Mouse (Mus musculus) CD8-positive naive resting alpha-beta T cell, adult 2 months (primary cell): ENCODE data around the gene Ufsp1.

ENCODE experiments used
- DNase-seq, 2 experiments: peaks; one replicate each; pipeline ENCODE4 v3.0.0; 2022; ENCODE audit warnings: low read depth in 2 of 2, low spot score in 2 of 2

Ufsp1 gene

DNA sequence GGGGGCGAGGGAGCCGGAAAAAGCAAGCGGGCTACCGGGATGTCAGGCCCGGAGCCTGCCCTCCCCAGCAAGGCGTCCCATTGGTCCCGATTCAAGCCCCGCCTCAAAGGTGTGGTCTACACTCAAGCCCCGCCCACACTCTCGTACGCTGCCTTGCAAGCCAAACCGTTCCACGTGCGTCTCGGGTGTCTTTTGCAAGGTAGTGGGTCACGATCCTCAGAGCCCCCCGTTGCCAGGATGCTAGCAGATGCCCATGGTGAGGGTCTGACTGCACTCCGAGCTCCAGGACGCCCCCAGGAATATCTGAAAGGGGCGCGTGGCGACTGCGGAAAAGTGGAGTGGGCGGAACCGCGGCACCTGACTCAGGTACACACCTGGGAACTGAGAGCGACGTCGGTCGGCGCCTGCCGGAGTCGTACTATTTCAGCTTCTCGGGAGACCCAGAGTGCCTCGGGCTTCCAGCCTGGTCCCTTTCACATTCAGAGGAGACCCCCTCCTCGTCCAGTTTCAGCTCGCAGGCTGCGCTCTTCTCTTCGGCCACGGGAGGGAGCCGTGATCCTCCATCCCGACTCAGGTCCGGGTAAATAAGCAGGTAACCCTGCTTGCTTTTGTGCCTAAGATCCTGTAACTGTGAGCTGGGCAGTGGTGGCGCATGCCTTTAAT is 39.2 kb downstream of the Ufsp1 start, which contains the start of gene Slc12a9:
Gene Slc12a9 (minus strand): TSS at position 86 of the 663 bp plus-strand sequence.
- DNase-seq, result peak; percentile 83 to 94

DNA sequence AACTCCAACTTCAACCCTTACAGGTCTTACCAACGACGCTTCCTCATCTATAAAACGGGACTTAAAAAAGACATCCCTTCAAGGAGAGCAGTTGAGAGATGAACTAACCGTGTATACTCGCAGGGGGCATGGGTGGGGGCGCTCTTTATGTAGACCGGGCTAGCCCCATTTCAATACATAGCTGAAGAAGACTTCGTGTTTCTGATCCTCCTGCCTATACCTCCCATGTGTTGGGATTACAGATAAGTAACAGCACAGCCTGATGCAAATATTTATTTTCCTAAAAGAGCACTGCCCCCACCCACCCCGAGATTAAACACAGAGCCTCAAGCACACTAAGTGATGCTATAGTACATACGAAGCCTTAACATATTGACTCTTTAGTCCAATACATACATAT is 39.9 kb downstream of the Ufsp1 start:
- DNase-seq, result no peak

DNA sequence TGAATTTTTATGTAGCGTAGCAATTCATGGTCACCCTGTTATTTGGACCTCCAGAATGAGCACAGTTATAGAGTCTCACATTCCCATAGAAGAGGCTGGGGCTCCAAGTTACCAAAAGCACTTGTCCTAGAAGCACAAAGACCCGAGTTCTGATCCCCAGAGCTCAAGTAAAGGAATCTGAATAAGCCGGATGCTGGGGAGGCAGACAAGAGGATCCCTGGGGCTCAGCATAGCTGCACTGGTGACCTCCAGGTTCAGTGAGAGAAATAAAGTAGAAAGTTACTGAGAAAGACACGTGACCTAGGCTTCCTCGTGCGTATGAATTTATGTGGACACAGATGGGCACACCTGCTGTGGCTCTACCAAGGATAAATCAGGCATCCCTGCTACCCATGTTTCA is 40.6 kb downstream of the Ufsp1 start:
- no peak for DNase-seq

DNA sequence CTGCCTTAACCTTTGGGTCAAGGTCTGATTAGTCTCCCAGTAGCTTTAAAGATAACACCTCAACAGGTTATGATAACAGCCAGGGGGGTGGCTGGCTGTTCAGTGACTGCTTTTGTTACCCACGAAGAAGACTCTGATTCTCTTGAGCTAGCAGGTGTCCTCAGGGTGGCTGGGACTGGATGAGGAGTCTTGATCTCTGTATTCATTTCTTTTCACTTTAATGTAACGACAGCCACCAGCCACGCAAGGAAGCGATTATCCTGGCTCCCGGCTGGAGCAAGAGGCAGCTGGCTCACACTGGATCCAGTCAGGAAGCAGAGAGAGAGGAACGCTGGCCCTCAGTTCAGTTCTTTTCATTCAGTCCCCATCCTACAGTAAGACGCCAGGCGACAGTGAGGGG is 42.8 kb downstream of the Ufsp1 start:
- no peak for DNase-seq

DNA sequence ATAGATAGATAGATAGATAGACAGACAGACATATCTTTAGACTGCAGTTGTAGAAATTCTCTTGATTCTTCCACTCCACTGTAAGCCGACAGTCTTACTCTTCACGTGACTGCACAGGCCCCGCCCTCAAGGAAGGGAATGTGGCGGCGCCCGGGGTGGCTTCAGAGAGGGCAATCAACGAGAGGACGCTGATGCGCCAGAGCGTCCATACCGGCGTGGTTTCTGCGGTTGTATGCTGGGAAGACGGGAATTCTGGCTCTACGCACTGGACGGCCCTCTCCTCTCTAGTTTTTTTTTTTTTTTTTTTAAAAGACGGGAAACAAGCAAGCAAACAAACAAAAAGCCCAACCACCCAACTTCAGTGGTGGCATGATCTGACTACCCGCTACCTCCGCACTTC is 43.8 kb downstream of the Ufsp1 start:
- DNase-seq, result peak in 1 of 2 experiments; percentile 39

DNA sequence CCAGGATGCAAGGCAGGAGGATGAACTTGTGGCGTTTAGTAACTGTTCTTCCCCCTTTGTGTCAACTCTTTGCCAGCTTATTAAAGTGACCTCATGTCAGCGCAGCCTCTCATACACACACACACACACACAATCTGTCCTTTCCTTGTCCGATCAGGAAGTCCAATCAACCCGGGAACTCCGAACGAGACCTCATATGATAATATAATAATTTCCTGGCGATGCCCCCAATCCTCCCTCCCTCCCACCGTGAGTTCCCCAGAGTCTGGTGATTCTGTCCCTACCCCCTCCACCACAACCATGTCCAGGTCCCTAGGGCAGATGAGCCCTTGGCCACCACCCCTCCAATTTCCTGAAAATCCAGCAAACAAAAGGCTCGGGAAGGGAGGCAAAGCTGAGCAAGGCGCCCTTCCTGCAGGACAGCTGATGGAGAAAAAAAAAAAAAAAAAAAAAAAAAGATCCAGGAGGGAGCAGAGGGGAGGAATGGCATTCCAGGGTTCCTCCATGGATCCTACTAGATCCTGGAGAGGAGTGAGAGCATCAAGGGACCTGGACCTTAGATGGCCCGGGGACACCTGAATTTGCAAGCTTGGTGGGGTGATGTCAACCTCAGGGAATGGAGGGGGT is 44.3 kb downstream of the Ufsp1 start:
- DNase-seq, result no peak

DNA sequence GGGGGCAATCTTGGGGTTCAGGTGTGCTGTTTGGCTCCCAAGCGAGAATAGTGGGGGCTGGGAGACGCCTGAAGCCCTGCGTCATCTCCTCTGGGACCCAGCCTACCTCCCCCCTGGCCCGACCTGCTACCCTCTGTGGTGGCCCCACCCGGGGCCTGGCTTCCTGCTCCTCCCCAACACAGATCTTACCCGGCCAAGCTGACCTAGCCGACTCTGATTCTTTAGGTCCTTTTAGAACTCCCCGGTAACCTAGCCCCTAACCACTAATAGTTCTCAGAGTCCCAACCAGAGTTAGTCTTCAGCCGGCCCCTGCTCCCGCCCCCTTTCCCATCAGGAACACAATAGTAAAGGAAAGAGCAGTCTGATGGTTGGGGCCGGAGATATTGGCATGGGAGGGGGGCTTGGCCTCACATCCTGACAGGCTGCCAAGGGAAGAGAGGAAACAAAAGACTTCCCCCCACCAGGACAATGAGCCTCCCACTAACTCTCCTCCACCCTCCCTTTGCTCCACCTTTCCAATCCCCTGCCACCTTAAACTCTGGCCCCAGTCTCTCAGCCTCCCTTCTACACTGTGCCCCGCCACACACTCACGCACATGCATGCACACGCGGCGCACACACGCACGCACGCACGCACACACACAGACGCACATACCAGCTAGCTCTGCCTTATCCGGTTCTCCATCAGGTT is 45.0 kb downstream of the Ufsp1 start:
- DNase-seq, result no peak

DNA sequence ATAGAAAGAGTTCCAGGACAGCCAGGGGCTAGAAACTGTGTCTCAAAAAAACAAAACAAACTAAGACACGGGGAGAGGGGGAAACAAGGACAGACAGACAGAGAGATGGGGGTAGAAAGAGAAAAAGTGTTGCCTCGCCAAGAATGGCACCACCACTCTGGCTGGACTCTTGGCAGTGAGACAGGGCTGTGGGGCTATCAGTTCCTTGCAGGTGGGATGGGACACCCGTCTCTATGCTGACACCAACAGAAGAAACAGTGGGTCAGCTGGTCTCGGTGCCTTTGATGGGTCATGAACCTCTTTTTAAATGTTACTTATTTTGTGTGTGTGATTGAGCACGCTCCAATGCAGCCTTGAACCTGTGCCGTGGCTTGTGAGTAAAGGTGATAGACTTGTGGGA is 45.8 kb downstream of the Ufsp1 start:
- DNase-seq, result no peak

DNA sequence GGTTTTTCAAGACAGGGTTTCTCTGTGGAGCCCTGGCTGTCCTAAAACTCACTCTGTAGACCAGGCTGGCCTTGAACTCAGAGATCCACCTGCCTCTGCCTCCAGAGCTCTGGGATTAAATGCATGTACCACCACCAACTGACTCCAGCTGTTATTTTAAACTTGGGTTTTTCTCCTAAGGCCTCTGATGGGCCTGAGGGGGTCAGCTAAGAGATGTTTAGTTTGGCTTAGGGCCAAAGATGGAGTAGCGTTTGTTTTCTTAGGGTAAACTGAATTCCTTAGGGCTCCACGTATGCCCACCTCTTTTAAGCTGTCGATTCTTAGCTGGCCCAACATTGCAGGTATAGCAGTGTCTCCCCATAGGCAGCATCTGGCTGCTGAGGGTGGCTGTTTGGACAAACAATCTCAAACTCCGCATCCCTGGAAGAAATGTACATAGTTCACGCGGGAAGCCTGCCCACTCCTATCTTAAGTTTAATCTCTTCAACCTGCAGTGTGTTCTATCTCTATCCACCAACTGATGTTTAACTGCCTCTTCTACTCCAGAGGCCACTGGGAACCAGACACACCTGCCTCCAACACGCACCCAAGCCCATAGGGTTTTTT is 48.1 kb downstream of the Ufsp1 start:
- DNase-seq, result no peak

DNA sequence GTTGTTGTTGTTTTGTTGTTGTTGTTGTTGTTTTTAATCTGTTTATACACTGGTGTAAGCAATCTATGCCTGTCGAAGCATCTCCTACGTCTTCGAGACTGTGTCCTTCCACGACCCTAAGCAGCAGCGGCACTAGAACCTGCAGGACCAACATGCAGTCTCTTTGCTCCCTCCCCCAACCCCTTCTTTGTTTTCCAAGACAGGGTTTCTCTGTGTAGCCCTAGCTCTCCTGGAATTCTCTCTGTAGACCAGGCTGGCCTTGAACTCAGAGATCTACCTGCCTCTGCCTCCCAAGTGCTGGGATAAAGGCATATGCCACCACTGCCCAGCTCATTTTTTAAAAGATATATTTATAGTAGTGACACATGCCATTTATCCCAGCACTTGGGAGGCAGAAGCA is 49.0 kb downstream of the Ufsp1 start:
- DNase-seq, result no peak

DNA sequence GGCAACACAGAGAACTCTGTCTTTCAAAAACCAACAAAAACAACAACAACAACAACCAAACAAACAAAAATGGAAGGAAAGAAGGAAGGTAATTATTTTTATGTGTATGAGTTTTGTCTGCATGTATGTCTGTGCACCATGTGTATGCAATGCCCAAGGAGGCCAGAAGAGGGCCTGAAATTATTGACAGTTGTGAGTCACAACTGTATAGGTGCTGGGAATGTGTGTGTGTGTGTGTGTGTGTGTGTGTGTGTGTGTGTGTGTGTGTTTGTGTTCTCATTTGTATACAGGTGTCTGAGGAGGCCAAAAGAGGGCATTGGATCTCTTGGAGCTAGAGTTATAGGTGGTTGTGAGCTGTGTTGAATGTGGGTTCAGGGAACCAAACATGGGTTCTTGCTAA is 49.4 kb downstream of the Ufsp1 start:
- no peak for DNase-seq
